Mouse (Mus musculus): Measurements from ENCODE around the gene Ecm1. TPM values are rescaled to one million over a fixed set of nuclear protein-coding genes. Genes with fewer than 3 reads are reported as not detected.

Ecm1 gene
- total and polyA plus RNA-seq, 2 experiments from 2014 or later: 22.9 to 55.8 TPM

DNA sequence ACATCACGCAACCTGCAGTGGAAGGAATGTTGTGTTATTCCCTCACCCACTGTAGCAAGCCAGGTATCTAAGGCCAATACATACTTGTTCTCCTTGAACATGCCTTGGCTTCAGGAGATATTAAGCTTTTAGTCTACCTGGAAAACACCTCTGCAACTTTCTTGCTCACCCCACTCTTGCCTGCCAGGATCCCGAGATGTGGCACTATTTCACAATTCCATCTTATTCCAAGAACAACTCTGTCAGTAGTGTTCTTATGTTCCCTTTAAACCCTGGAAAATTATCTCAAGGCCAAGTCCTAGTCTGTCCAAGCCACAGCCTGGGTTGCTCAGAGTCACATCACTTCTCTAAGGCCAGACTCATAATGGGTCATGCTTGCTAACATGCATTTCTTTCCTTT, 17.4 kb upstream of the Ecm1 start:
- 78% methylated on average over 2 of the region's 2 CpGs for WGBS
- H3K4me3 ChIP-seq (ENCODE audit: low read depth, low read length): no peak overlapping the region
- no peak for ATAC-seq (ENCODE audit: insufficient read depth, low read depth)

DNA sequence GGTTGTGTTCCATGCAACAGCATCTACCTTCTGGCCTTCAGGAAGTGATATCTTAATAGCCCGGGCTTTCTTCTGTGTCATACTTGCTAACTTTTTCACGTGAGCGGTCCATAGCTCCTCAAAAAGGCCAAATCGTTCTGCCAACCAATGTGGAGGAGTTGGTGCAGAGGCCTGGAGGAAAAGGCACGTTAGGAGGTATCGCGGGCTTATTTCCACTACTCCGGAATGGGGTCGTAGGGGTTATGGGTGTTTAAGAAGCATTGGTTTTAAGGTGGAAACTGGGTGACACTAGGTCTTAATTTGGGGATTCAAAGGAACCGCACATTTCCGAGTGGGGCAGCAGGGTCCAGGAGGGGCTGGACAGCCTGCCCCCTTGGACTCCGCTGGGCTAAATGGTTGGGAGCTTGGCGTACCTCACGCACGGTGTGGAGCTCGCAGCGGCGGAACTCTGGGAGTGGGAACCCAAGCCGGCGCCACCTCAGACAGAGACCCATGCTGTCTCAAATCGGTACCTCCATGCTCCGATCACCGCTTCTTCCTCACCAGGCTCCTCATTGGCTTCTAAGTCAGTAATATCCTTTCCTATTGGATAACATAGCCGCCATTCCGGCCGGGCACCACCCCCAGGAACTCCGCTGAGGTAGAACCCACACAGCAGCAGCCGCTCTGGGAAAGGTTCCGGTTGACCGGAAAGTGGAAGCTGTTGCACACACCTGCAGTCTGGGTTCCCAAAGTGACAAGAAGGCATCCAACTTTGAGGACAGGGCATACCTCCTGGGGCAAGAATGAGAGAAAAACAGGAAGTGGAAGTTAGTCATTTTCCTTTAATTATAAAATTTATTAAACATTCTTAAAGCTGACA, 15.2 kb upstream of the Ecm1 start:
- H3K4me1 ChIP-seq (ENCODE audit: control insufficient read depth, insufficient read depth): peaks cover 8% of the 10 kb centered on the region; the same call in 1 of the 2 replicates
- under 1% methylated on average over 30 of the region's 30 CpGs for WGBS
- peaks cover 37% of the 10 kb centered on the region for H3K36me3 ChIP-seq (replicated peaks; ENCODE audit: control insufficient read depth, insufficient read depth, low read length)
- ATAC-seq (ENCODE audit: insufficient read depth, low read depth): peak; percentile 99
- H3K27me3 ChIP-seq (ENCODE audit: control insufficient read depth, insufficient read depth, low read length): no peaks in the 10 kb centered on the region
- peak overlapping the region; percentile 43 for H3K27ac ChIP-seq (ENCODE audit: low read depth)
- peak; percentile 95 for DNase-seq (ENCODE audit: low spot score)
- peak overlapping the region; percentile 67 for H3K9ac ChIP-seq (replicated peaks; ENCODE audit: low read depth, low read length)
- peak overlapping the region; percentile 72 for H3K4me3 ChIP-seq (ENCODE audit: low read depth, low read length)
- TF ChIP-seq EP300 (IDR thresholded peaks at IDR 0.05; ENCODE audit: low read depth) (peak; percentile 60; the same call in 1 of the 2 replicates), CTCF (IDR thresholded peaks at IDR 0.05; ENCODE audit: low read depth) (no peak)
- no peaks in the 10 kb centered on the region for H3K9me3 ChIP-seq (replicated peaks; ENCODE audit: control insufficient read depth, low read length)
- peak overlapping the region; percentile 95 for H3K4me2 ChIP-seq (ENCODE audit: low read depth, low read length)

More for the DNA sequence above, 17.4 kb upstream of the Ecm1 start:
- Histone ChIP-seq H3K36me3 (replicated peaks; ENCODE audit: control insufficient read depth, insufficient read depth, low read length) (peaks cover 14% of the 10 kb centered on the region; the same call in 1 of the 2 replicates), H3K9me3 (replicated peaks; ENCODE audit: control insufficient read depth, low read length) (no peaks in the 10 kb centered on the region), H3K27ac (ENCODE audit: low read depth) (no peak overlapping the region), H3K4me1 (ENCODE audit: control insufficient read depth, insufficient read depth) (peaks cover 8% of the 10 kb centered on the region; the same call in 1 of the 2 replicates), H3K9ac (replicated peaks; ENCODE audit: low read depth, low read length) (no peak overlapping the region), H3K4me2 (ENCODE audit: low read depth, low read length) (no peak overlapping the region), H3K27me3 (ENCODE audit: control insufficient read depth, insufficient read depth, low read length) (no peaks in the 10 kb centered on the region)
- DNase-seq (ENCODE audit: low spot score): no peak
- TF ChIP-seq EP300 (IDR thresholded peaks at IDR 0.05; ENCODE audit: low read depth) (no peak), CTCF (IDR thresholded peaks at IDR 0.05; ENCODE audit: low read depth) (no peak)

DNA sequence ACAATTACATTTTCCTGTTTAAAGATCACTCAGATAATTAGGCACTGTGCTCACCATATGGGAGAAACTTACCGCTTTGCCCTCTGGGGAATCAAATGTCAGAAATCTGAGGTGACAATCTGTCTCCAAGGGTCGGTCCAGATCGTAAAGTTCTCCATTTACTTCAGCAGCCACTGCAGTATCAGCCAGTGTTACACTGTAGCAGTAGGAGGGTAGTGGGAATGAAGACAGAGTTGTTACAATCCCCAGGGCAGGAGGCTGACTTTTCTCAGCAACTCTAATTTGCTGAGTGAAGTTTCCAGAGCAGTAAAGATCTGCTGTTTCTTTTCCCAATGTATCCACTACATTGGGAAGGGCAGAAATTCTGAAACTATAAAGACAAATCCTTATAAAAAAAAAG, 13.6 kb upstream of the Ecm1 start:
- no peak overlapping the region for H3K9ac ChIP-seq (replicated peaks; ENCODE audit: low read depth, low read length)
- H3K27ac ChIP-seq (ENCODE audit: low read depth): no peak overlapping the region
- H3K4me2 ChIP-seq (ENCODE audit: low read depth, low read length): no peak overlapping the region
- TF ChIP-seq EP300 (IDR thresholded peaks at IDR 0.05; ENCODE audit: low read depth): no peak
- TF ChIP-seq CTCF (IDR thresholded peaks at IDR 0.05; ENCODE audit: low read depth): no peak
- 93% methylated on average over 3 of the region's 3 CpGs for WGBS
- DNase-seq (ENCODE audit: low spot score): no peak
- no peaks in the 10 kb centered on the region for H3K27me3 ChIP-seq (ENCODE audit: control insufficient read depth, insufficient read depth, low read length)
- H3K9me3 ChIP-seq (replicated peaks; ENCODE audit: control insufficient read depth, low read length): no peaks in the 10 kb centered on the region
- H3K4me1 ChIP-seq (ENCODE audit: control insufficient read depth, insufficient read depth): no peaks in the 10 kb centered on the region
- no peak overlapping the region for H3K4me3 ChIP-seq (ENCODE audit: low read depth, low read length)
- peaks cover 53% of the 10 kb centered on the region for H3K36me3 ChIP-seq (replicated peaks; ENCODE audit: control insufficient read depth, insufficient read depth, low read length)
- ATAC-seq (ENCODE audit: insufficient read depth, low read depth): no peak

DNA sequence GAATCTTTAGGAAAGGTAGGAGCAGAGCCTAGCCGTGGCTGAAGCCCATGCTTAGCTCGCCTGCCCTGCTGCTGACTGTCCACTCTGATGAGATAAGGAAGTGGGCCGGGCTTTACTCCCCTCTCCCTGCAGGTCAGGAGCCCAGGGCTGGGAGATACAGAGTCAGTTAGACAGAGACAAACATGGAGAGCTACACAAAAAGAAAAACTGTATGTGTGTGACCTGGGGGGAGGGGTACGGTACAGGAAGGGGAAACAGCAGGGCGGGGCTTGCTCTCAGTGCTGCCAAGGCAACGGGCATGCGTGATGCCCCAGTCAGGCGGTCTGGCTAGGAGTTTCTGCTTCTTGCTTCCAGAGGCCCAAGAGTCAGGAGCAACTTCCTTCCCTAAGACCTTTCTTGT, 1.0 kb upstream of the Ecm1 start:
- Histone ChIP-seq H3K27ac (ENCODE audit: low read depth) (peak overlapping the region; percentile 93), H3K9ac (replicated peaks; ENCODE audit: low read depth, low read length) (peak overlapping the region; percentile 43; the same call in 1 of the 2 replicates), H3K4me3 (ENCODE audit: low read depth, low read length) (peak overlapping the region; percentile 15; the same call in 1 of the 2 replicates), H3K4me2 (ENCODE audit: low read depth, low read length) (peak overlapping the region; percentile 52), H3K27me3 (ENCODE audit: control insufficient read depth, insufficient read depth, low read length) (no peaks in the 10 kb centered on the region), H3K36me3 (replicated peaks; ENCODE audit: control insufficient read depth, insufficient read depth, low read length) (peaks cover 38% of the 10 kb centered on the region), H3K9me3 (replicated peaks; ENCODE audit: control insufficient read depth, low read length) (no peaks in the 10 kb centered on the region), H3K4me1 (ENCODE audit: control insufficient read depth, insufficient read depth) (peaks cover 30% of the 10 kb centered on the region)
- ATAC-seq (ENCODE audit: insufficient read depth, low read depth): peak; percentile 71
- peak; percentile 81 for DNase-seq (ENCODE audit: low spot score)
- WGBS: 10% methylated on average over 8 of the region's 8 CpGs
- TF ChIP-seq EP300 (IDR thresholded peaks at IDR 0.05; ENCODE audit: low read depth): 0 out of 2 replicates have a peak, but pooled peaks have one; percentile 7
- TF ChIP-seq CTCF (IDR thresholded peaks at IDR 0.05; ENCODE audit: low read depth): no peak

DNA sequence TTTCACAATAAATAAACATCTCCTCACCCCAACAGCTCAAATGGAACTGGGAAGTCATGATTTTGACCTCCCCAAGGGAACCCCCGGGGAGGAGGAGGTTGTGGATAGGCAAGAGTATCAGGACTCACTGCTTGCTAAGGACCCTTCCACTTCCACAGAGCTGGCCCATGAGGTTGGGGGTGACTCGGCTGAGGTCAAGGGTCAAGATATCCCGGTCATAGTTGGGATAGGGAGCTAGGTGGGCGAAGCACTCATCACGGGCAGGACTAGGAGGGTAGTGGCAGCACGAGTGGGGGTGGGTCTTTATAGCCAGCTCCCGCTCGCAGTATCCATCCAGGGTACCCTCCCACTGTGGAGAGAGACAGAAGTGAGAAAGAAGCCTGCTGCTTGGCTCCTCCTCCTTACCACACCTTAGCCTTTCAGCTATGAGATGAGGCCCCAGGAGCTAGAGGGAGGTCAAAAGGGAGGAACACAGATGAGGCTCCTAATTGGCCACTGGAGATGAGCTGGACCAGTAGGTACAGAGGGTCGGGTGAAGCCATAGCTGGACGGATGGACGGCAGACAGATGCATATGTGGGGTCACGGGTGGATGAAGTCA, 4.2 kb downstream of the Ecm1 start:
- DNase-seq (ENCODE audit: low spot score) (no peak), ATAC-seq (ENCODE audit: insufficient read depth, low read depth) (no peak)
- no peaks in the 10 kb centered on the region for H3K27me3 ChIP-seq (ENCODE audit: control insufficient read depth, insufficient read depth, low read length)
- no peaks in the 10 kb centered on the region for H3K9me3 ChIP-seq (replicated peaks; ENCODE audit: control insufficient read depth, low read length)
- 88% methylated on average over 12 of the region's 12 CpGs for WGBS
- H3K36me3 ChIP-seq (replicated peaks; ENCODE audit: control insufficient read depth, insufficient read depth, low read length): peaks cover 12% of the 10 kb centered on the region
- no peak for TF ChIP-seq EP300 (IDR thresholded peaks at IDR 0.05; ENCODE audit: low read depth)
- no peak for TF ChIP-seq CTCF (IDR thresholded peaks at IDR 0.05; ENCODE audit: low read depth)
- H3K4me2 ChIP-seq (ENCODE audit: low read depth, low read length): no peak overlapping the region
- H3K4me1 ChIP-seq (ENCODE audit: control insufficient read depth, insufficient read depth): peaks cover 25% of the 10 kb centered on the region
- H3K27ac ChIP-seq (ENCODE audit: low read depth): no peak overlapping the region
- no peak overlapping the region for H3K4me3 ChIP-seq (ENCODE audit: low read depth, low read length)
- H3K9ac ChIP-seq (replicated peaks; ENCODE audit: low read depth, low read length): no peak overlapping the region

Data from heart, postnatal 0 days (tissue).